Comparison of ENCODE assay signal across 9 mouse cellular contexts in the genomic region with DNA sequence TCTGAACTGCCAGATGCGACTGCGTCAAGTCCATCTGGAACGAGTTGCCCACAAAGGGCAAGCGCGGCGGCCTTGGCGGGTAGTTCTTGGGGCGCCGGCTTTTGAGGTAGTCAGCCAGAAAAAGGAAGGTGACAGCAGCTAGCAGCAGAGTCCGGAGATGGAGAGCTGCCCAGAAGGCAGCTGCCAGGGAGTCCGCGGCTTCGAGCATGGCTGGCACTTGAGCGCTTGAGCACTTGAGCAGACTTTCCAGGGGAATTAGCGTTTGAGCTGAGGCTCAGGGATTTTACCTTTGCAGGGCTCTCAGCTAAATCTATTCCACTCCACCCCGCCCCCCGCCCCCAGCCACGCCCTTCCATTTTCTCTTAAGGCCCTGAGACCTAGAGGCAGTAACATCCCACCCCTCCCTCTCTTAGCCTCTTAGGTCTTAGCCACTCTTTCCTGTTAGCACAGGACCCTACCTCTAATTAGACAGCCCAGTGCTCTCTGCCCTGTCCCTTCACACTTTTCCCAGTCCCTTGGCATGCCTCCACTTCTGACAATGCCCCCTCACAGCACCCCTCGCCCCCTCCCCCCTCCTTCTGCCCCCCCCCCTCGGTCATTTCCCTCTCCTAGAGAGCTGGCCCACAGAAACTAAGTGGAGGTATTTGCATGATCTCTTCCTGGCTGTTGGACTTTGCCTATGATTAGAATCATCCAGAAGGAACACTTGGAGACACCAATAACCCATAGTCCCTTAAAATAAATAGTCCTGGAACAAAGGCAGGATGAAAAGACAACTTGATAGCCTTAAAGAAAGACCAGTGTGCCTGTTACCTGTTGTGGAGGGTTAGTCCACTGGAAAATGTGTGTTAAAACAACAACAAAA. TPM values are rescaled to one million over a fixed set of nuclear protein-coding genes. Genes with fewer than 3 reads are reported as not detected.
DNase-seq lines count a peak whose midpoint lies in the region; ATAC-seq and TF ChIP-seq lines count a peak whose summit lies in the region.
"Had no signal": no experiment of that assay in that cellular context is flagged by ENCODE, and none has a peak within 500 bp of the region (broad histone marks: within the 10 kb centered on the region; RNA-seq: fewer than 3 reads in every experiment).

A gene (minus strand): TSS at position 286 of the 865 bp plus-strand sequence.

- no peak within 1 kb of the TSS for H3K4me3 ChIP-seq in lung, postnatal 0 days (ENCODE audit: low read depth, low read length)
- peak within 1 kb of the TSS; percentile 39 for H3K4me3 ChIP-seq in heart, embryonic 13.5 days
- H3K4me3 ChIP-seq in kidney, embryonic 14.5 days (ENCODE audit: low read length): peak within 1 kb of the TSS; percentile 16
- peak within 1 kb of the TSS; percentile 20 for H3K4me3 ChIP-seq in limb, embryonic 15.5 days
- H3K4me3 ChIP-seq in stomach, embryonic 14.5 days (ENCODE audit: low read depth, low read length): no peak within 1 kb of the TSS
- H3K4me3 ChIP-seq: liver, embryonic 13.5 days had no signal

- H3K9me3 ChIP-seq in lung, postnatal 0 days (ENCODE audit: low read length): no peaks in the 10 kb centered on the region
- no peaks in the 10 kb centered on the region for H3K9me3 ChIP-seq in heart, embryonic 13.5 days
- H3K9me3 ChIP-seq in kidney, embryonic 14.5 days (ENCODE audit: control insufficient read depth, low read length): no peaks in the 10 kb centered on the region
- no peaks in the 10 kb centered on the region for H3K9me3 ChIP-seq in limb, embryonic 15.5 days
- H3K9me3 ChIP-seq in stomach, embryonic 14.5 days (ENCODE audit: control insufficient read depth, low read depth, low read length): no peaks in the 10 kb centered on the region
- H3K9me3 ChIP-seq: liver, embryonic 13.5 days had no signal

- H3K4me2 ChIP-seq in lung, postnatal 0 days (replicated peaks; ENCODE audit: low read depth, low read length): no peak within 1 kb of the TSS
- H3K4me2 ChIP-seq in heart, embryonic 13.5 days: peak within 1 kb of the TSS; percentile 68
- peak within 1 kb of the TSS; percentile 42 for H3K4me2 ChIP-seq in kidney, embryonic 14.5 days (replicated peaks; ENCODE audit: low read depth, low read length)
- peak within 1 kb of the TSS; percentile 39 for H3K4me2 ChIP-seq in limb, embryonic 15.5 days
- peak within 1 kb of the TSS; percentile 34 for H3K4me2 ChIP-seq in stomach, embryonic 14.5 days (replicated peaks; ENCODE audit: low read depth, low read length)
- H3K4me2 ChIP-seq: liver, embryonic 13.5 days had no signal

- 8% methylated on average over 19 of the region's 20 CpGs for WGBS in lung, postnatal 0 days
- 10% methylated on average over 20 of the region's 20 CpGs for WGBS in heart, embryonic 13.5 days
- WGBS in kidney, embryonic 14.5 days: 6% methylated on average over 19 of the region's 20 CpGs
- WGBS in limb, embryonic 15.5 days: 4% methylated on average over 19 of the region's 20 CpGs
- 6% methylated on average over 20 of the region's 20 CpGs for WGBS in stomach, embryonic 14.5 days

- no peaks in the 10 kb centered on the region for H3K4me1 ChIP-seq in lung, postnatal 0 days (ENCODE audit: insufficient read depth, low read depth, low read length)
- H3K4me1 ChIP-seq in heart, embryonic 13.5 days: peaks cover 8% of the 10 kb centered on the region; the same call in 1 of the 2 replicates
- no peaks in the 10 kb centered on the region for H3K4me1 ChIP-seq in kidney, embryonic 14.5 days (ENCODE audit: control insufficient read depth, insufficient read depth, low read length)
- peaks cover 5% of the 10 kb centered on the region for H3K4me1 ChIP-seq in limb, embryonic 15.5 days
- no peaks in the 10 kb centered on the region for H3K4me1 ChIP-seq in stomach, embryonic 14.5 days (ENCODE audit: control insufficient read depth, insufficient read depth, low read length)
- H3K4me1 ChIP-seq: liver, embryonic 13.5 days had no signal

- no peak for ATAC-seq in lung, postnatal 0 days
- no peak for ATAC-seq in heart, embryonic 13.5 days (ENCODE audit: extremely low read depth, insufficient number of reproducible peaks, low FRiP score, low TSS enrichment)
- ATAC-seq in kidney, embryonic 14.5 days (ENCODE audit: low FRiP score, low TSS enrichment): peak; percentile 60; the same call in 1 of the 2 replicates
- ATAC-seq in limb, embryonic 15.5 days (ENCODE audit: insufficient number of reproducible peaks, low FRiP score, low TSS enrichment, low read depth): 0 out of 2 replicates have a peak, but pooled peaks have one; percentile 67
- no peak for ATAC-seq in stomach, embryonic 14.5 days (ENCODE audit: insufficient number of reproducible peaks, insufficient read depth, low FRiP score, low read depth)
- no peak for ATAC-seq in megakaryocyte-erythroid progenitor cell, adult 5-6 weeks (replicated peaks; ENCODE audit: low FRiP score, low TSS enrichment, poor library complexity, severe bottlenecking)

- no peak within 1 kb of the TSS for H3K27ac ChIP-seq in lung, postnatal 0 days (ENCODE audit: low read length)
- H3K27ac ChIP-seq in heart, embryonic 13.5 days (replicated peaks): no peak within 1 kb of the TSS
- H3K27ac ChIP-seq in kidney, embryonic 14.5 days (ENCODE audit: low read depth, low read length): no peak within 1 kb of the TSS
- H3K27ac ChIP-seq in limb, embryonic 15.5 days: peak within 1 kb of the TSS; percentile 40
- no peak within 1 kb of the TSS for H3K27ac ChIP-seq in stomach, embryonic 14.5 days (ENCODE audit: low read length)
- H3K27ac ChIP-seq: liver, embryonic 13.5 days had no signal

- no peaks in the 10 kb centered on the region for H3K36me3 ChIP-seq in lung, postnatal 0 days (ENCODE audit: insufficient read depth, low read length)
- no peaks in the 10 kb centered on the region for H3K36me3 ChIP-seq in heart, embryonic 13.5 days
- no peaks in the 10 kb centered on the region for H3K36me3 ChIP-seq in kidney, embryonic 14.5 days (ENCODE audit: control insufficient read depth, insufficient read depth, low read length)
- H3K36me3 ChIP-seq in limb, embryonic 15.5 days: no peaks in the 10 kb centered on the region
- no peaks in the 10 kb centered on the region for H3K36me3 ChIP-seq in stomach, embryonic 14.5 days (ENCODE audit: control insufficient read depth, insufficient read depth, low read length)
- H3K36me3 ChIP-seq: liver, embryonic 13.5 days had no signal

- TF ChIP-seq EP300 in lung, postnatal 0 days (IDR thresholded peaks at IDR 0.05): no peak

- no peak for TF ChIP-seq CTCF in lung, postnatal 0 days (IDR thresholded peaks at IDR 0.05)

- DNase-seq in lung, postnatal 0 days (ENCODE audit: low spot score): peak; percentile 22
- no peak for DNase-seq in lung, postnatal 25 days (ENCODE audit: low spot score)
- peak; percentile 61 for DNase-seq in embryo, embryonic 11 days
- DNase-seq: liver, embryonic 13.5 days had no signal

- H3K9ac ChIP-seq in lung, postnatal 0 days (replicated peaks; ENCODE audit: low read depth): no peak within 1 kb of the TSS
- peak within 1 kb of the TSS; percentile 56 for H3K9ac ChIP-seq in heart, embryonic 13.5 days
- 0 out of 2 replicates have a peak within 1 kb of the TSS, but pooled peaks have one; percentile 18 for H3K9ac ChIP-seq in kidney, embryonic 14.5 days (ENCODE audit: low read depth, low read length)
- H3K9ac ChIP-seq in limb, embryonic 15.5 days: no peak within 1 kb of the TSS
- H3K9ac ChIP-seq in stomach, embryonic 14.5 days (replicated peaks; ENCODE audit: low read depth, low read length): no peak within 1 kb of the TSS
- H3K9ac ChIP-seq: liver, embryonic 13.5 days had no signal

- no peaks in the 10 kb centered on the region for H3K27me3 ChIP-seq in lung, postnatal 0 days (replicated peaks; ENCODE audit: insufficient read depth, low read length)
- no peaks in the 10 kb centered on the region for H3K27me3 ChIP-seq in heart, embryonic 13.5 days (replicated peaks)
- no peaks in the 10 kb centered on the region for H3K27me3 ChIP-seq in kidney, embryonic 14.5 days (ENCODE audit: control insufficient read depth, insufficient read depth, low read length)
- no peaks in the 10 kb centered on the region for H3K27me3 ChIP-seq in limb, embryonic 15.5 days
- H3K27me3 ChIP-seq in stomach, embryonic 14.5 days (ENCODE audit: control insufficient read depth, insufficient read depth, low read length): no peaks in the 10 kb centered on the region
- H3K27me3 ChIP-seq: liver, embryonic 13.5 days had no signal

RNA-seq across cellular contexts. Expression of the gene that starts here (rescaled TPM):
- not detected in 2 replicates for polyA plus RNA-seq in lung, postnatal 0 days (2015; fragmentation: Nextera tagmentation; extraction: Ambion mirVana)
- polyA plus RNA-seq in heart, embryonic 13.5 days (2015; fragmentation: Nextera tagmentation; extraction: Ambion mirVana): not detected in 2 replicates
- 1.1 TPM in 1 of 2 replicates, not detected in the other for polyA plus RNA-seq in kidney, embryonic 14.5 days (2014; fragmentation: Nextera tagmentation; extraction: Ambion mirVana)
- not detected in 2 replicates for polyA plus RNA-seq in limb, embryonic 15.5 days (2015; fragmentation: Nextera tagmentation; extraction: Ambion mirVana)
- polyA plus RNA-seq in stomach, embryonic 14.5 days (2014; fragmentation: Nextera tagmentation; extraction: Ambion mirVana): 0.33 TPM in 1 of 2 replicates, not detected in the other
- not detected in 2 replicates for total RNA-seq in megakaryocyte-erythroid progenitor cell, adult 5-6 weeks (2014; fragmentation: Nextera tagmentation)
- not detected in 2 replicates for total RNA-seq in megakaryocyte-erythroid progenitor cell, adult 5-6 weeks (2017)
- polyA plus RNA-seq: liver, embryonic 13.5 days had no signal

Comparison
In these comparisons a context has a peak if more than half of its experiments do, and no peak if none do; other contexts are left out.
1. Peak in DNase-seq in lung, postnatal 0 days; RNA of the gene not detected or under 1 TPM.
2. Peak in ATAC-seq, H3K4me3 ChIP-seq, H3K27ac ChIP-seq and H3K4me2 ChIP-seq in limb, embryonic 15.5 days; RNA of the gene not detected or under 1 TPM.
3. H3K4me3 ChIP-seq: peak in heart, embryonic 13.5 days (single experiment) and kidney, embryonic 14.5 days (single experiment); none in lung, postnatal 0 days (single experiment) and stomach, embryonic 14.5 days (single experiment).
4. H3K9ac ChIP-seq: peak in heart, embryonic 13.5 days (single experiment) and kidney, embryonic 14.5 days (single experiment); none in lung, postnatal 0 days (single experiment), limb, embryonic 15.5 days (single experiment) and stomach, embryonic 14.5 days (single experiment).